Comparison of ENCODE assay signal across 23 mouse cellular contexts in genomic region chr12:32975501-32975900, GRCm38 (mm10). TPM values are rescaled to one million over a fixed set of nuclear protein-coding genes. Genes with fewer than 3 reads are reported as not detected.
DNase-seq lines count a peak whose midpoint lies in the region; ATAC-seq and TF ChIP-seq lines count a peak whose summit lies in the region.
"Had no signal": no experiment of that assay in that cellular context is flagged by ENCODE, and none has a peak within 500 bp of the region (broad histone marks: within the 10 kb centered on the region; RNA-seq: fewer than 3 reads in every experiment).

No protein-coding gene starts in this region.

- no peaks in the 10 kb centered on the region for H3K9me3 ChIP-seq in lung, embryonic 16.5 days (ENCODE audit: control insufficient read depth, low read length)
- H3K9me3 ChIP-seq in stomach, postnatal 0 days (ENCODE audit: control insufficient read depth, low read length): no peaks in the 10 kb centered on the region
- H3K9me3 ChIP-seq: embryonic facial prominence, embryonic 13.5 days; embryonic facial prominence, embryonic 15.5 days; forebrain, embryonic 10.5 days; forebrain, embryonic 12.5 days had no signal

- H3K36me3 ChIP-seq in lung, embryonic 16.5 days (ENCODE audit: control insufficient read depth, insufficient read depth, low read length): peaks cover 5% of the 10 kb centered on the region; the same call in 1 of the 2 replicates
- H3K36me3 ChIP-seq in stomach, postnatal 0 days (ENCODE audit: control insufficient read depth, insufficient read depth, low read length): 0 out of 2 replicates have a peak, but pooled peaks cover 2% of the 10 kb centered on the region
- H3K36me3 ChIP-seq: forebrain, embryonic 12.5 days had no signal

- peak; percentile 64; the same call in 1 of the 2 replicates for ATAC-seq in lung, embryonic 16.5 days (ENCODE audit: low read depth)
- ATAC-seq in stomach, postnatal 0 days (ENCODE audit: low FRiP score, low TSS enrichment): no peak
- ATAC-seq: forebrain, embryonic 14.5 days had no signal

- no peak for TF ChIP-seq POLR2A in lung, adult 2 months (IDR thresholded peaks at IDR 0.05; ENCODE audit: borderline replicate concordance, extremely low read depth, low read depth, low read length)

- no peak for TF ChIP-seq CTCF in lung, adult 2 months (IDR thresholded peaks at IDR 0.05; ENCODE audit: insufficient read depth, low read length)
- TF ChIP-seq CTCF in stomach, postnatal 0 days (IDR thresholded peaks at IDR 0.05; ENCODE audit: low read depth): no peak

- H3K4me2 ChIP-seq in lung, embryonic 16.5 days (ENCODE audit: low read depth, low read length): no peak overlapping the region
- no peak overlapping the region for H3K4me2 ChIP-seq in stomach, postnatal 0 days (replicated peaks; ENCODE audit: low read depth)
- H3K4me2 ChIP-seq: embryonic facial prominence, embryonic 13.5 days; embryonic facial prominence, embryonic 15.5 days; forebrain, embryonic 12.5 days had no signal

- no peak overlapping the region for H3K4me3 ChIP-seq in lung, adult 2 months (replicated peaks; ENCODE audit: extremely low read depth, low read depth, low read length)
- no peak overlapping the region for H3K4me3 ChIP-seq in lung, embryonic 16.5 days (ENCODE audit: low read length)
- no peak overlapping the region for H3K4me3 ChIP-seq in stomach, postnatal 0 days (ENCODE audit: low read depth, low read length)
- H3K4me3 ChIP-seq: embryonic facial prominence, embryonic 13.5 days; embryonic facial prominence, embryonic 15.5 days; erythroblast, embryonic 14.5 days; forebrain, embryonic 10.5 days; forebrain, embryonic 12.5 days had no signal

- H3K4me1 ChIP-seq in lung, adult 2 months (ENCODE audit: control insufficient read depth, insufficient read depth, low read length): peaks cover 2% of the 10 kb centered on the region
- H3K4me1 ChIP-seq in lung, embryonic 16.5 days (replicated peaks; ENCODE audit: control insufficient read depth, insufficient read depth, low read length): no peaks in the 10 kb centered on the region
- H3K4me1 ChIP-seq in stomach, postnatal 0 days (replicated peaks; ENCODE audit: control insufficient read depth, insufficient read depth): no peaks in the 10 kb centered on the region
- H3K4me1 ChIP-seq: embryonic facial prominence, embryonic 15.5 days; forebrain, embryonic 10.5 days; forebrain, embryonic 12.5 days had no signal

- WGBS in lung, adult 2 months: 31% methylated on average over 3 of the region's 3 CpGs
- WGBS in lung, embryonic 16.5 days: 62% methylated on average over 3 of the region's 3 CpGs
- WGBS in stomach, postnatal 0 days: 42% methylated on average over 3 of the region's 3 CpGs

- no peaks in the 10 kb centered on the region for H3K27me3 ChIP-seq in lung, embryonic 16.5 days (ENCODE audit: control insufficient read depth, insufficient read depth, low read depth, low read length)
- H3K27me3 ChIP-seq in stomach, postnatal 0 days (ENCODE audit: control insufficient read depth, insufficient read depth, low read length): no peaks in the 10 kb centered on the region
- H3K27me3 ChIP-seq: embryonic facial prominence, embryonic 13.5 days; embryonic facial prominence, embryonic 15.5 days; forebrain, embryonic 12.5 days had no signal

- TF ChIP-seq EP300 in stomach, postnatal 0 days (optimal IDR thresholded peaks at IDR 0.05): no peak

- no peak overlapping the region for H3K27ac ChIP-seq in lung, embryonic 16.5 days (ENCODE audit: low read length)
- H3K27ac ChIP-seq in stomach, postnatal 0 days (replicated peaks): no peak overlapping the region
- H3K27ac ChIP-seq: embryonic facial prominence, embryonic 13.5 days; embryonic facial prominence, embryonic 15.5 days; forebrain, embryonic 10.5 days; forebrain, embryonic 12.5 days had no signal

- DNase-seq in lung, adult 18-20 months: peak; percentile 28 to 52
- no peak for DNase-seq in lung, adult 2 months
- no peak for DNase-seq in lung, postnatal 14 days
- DNase-seq in lung, postnatal 36 days: peak; percentile 44
- DNase-seq in stomach, postnatal 0 days (ENCODE audit: low spot score): peak; percentile 31
- no peak for DNase-seq in yolk sac, embryonic 10.5 days (ENCODE audit: low spot score)
- DNase-seq: adrenal gland, adult 2 months; adrenal gland, postnatal 10 days; adrenal gland, postnatal 25 days; cerebellum, adult 11 months; cerebellum, adult 18-20 months; cerebellum, adult 8-10 months; cerebellum, adult 9-11 months; cerebellum, postnatal 14 days; cerebellum, postnatal 36 days; embryo, embryonic 11 days had no signal

- no peak overlapping the region for H3K9ac ChIP-seq in lung, embryonic 16.5 days (ENCODE audit: low read length)
- H3K9ac ChIP-seq in stomach, postnatal 0 days (ENCODE audit: low read length): no peak overlapping the region
- H3K9ac ChIP-seq: embryonic facial prominence, embryonic 13.5 days; embryonic facial prominence, embryonic 15.5 days; forebrain, embryonic 12.5 days had no signal

RNA-seq across cellular contexts. Expression of gene Sypl, which starts 21.8 kb away (rescaled TPM):
- 73.2 and 121 TPM in 2 replicates for polyA plus RNA-seq in lung, adult 2 months (2012; rRNA removed)
- 181 and 182 TPM in 2 replicates for polyA plus RNA-seq in lung, embryonic 16.5 days (2015; fragmentation: Nextera tagmentation; extraction: Ambion mirVana)
- polyA plus RNA-seq in stomach, postnatal 0 days (2015; fragmentation: Nextera tagmentation; extraction: Ambion mirVana): 172 and 177 TPM in 2 replicates

Comparison
In these comparisons a context has a peak if more than half of its experiments do, and no peak if none do; other contexts are left out.
1. DNase-seq: peak in lung, adult 18-20 months (2 of 2), lung, postnatal 36 days (single experiment) and stomach, postnatal 0 days (single experiment); none in lung, adult 2 months (single experiment), lung, postnatal 14 days (single experiment) and yolk sac, embryonic 10.5 days (single experiment).